Mouse (Mus musculus) forebrain, embryonic 15.5 days (tissue): ENCODE measurements around the gene Mpv17l. TPM values are rescaled to one million over a fixed set of nuclear protein-coding genes. Genes with fewer than 3 reads are reported as not detected.
"Not testable (repeated sequence)": the region's sequence is repeated elsewhere in the genome, so short reads cannot be mapped to it uniquely, and the experiment has no call there.

Experiments
- ATAC-seq: fragments of 200-750 bp; cut with Nextera tagmentation; replicated peaks from 2 replicates; pipeline ENCODE4 v1.8.0; 2017; ENCODE audit warnings: mild to moderate bottlenecking, moderate TSS enrichment, moderate library complexity
- H3K27ac ChIP-seq: fragments of 300-500 bp; sonication (generic); replicated peaks from 2 replicates; pipeline ENCODE4 v1.5.1; 2015; ENCODE audit warnings: mild to moderate bottlenecking, inconsistent platforms
- H3K27me3 ChIP-seq: fragments of 300-500 bp; sonication (generic); 2 replicates; pipeline ENCODE4 v1.6.1; 2015; ENCODE audit warnings: inconsistent platforms
- H3K36me3 ChIP-seq: fragments of 300-500 bp; sonication (generic); 2 replicates; pipeline ENCODE4 v1.6.1; 2015; ENCODE audit warnings: mild to moderate bottlenecking, inconsistent platforms
- H3K4me1 ChIP-seq: fragments of 300-500 bp; sonication (generic); 2 replicates; pipeline ENCODE4 v1.6.1; 2015; ENCODE audit warnings: inconsistent platforms
- H3K4me2 ChIP-seq: fragments of 300-500 bp; sonication (generic); replicated peaks from 2 replicates; pipeline ENCODE4 v1.6.1; 2015; ENCODE audit warnings: mild to moderate bottlenecking, inconsistent platforms
- H3K4me3 ChIP-seq: fragments of 300-500 bp; sonication (generic); 2 replicates; pipeline ENCODE4 v1.5.1; 2015; ENCODE audit warnings: mild to moderate bottlenecking, inconsistent platforms
- H3K9ac ChIP-seq: fragments of 300-500 bp; sonication (generic); replicated peaks from 2 replicates; pipeline ENCODE4 v1.6.1; 2015; ENCODE audit warnings: mild to moderate bottlenecking, inconsistent platforms
- H3K9me3 ChIP-seq: fragments of 300-500 bp; sonication (generic); 2 replicates; pipeline ENCODE4 v1.6.1; 2016; ENCODE audit warnings: inconsistent platforms
- WGBS: fragments of 180-500 bp; shearing (Covaris S2); methylation state at CpG from one replicate; pipeline ENCODE4 v1.1.7; 2015; ENCODE audit warnings: mixed read lengths; 5-methylcytosine and 5-hydroxymethylcytosine counted together
- polyA plus RNA-seq: library from polyadenylated mRNA; unstranded; fragments of >200 nt; fragmentation: Nextera tagmentation; extraction: Ambion mirVana; gene quantifications from 2 replicates; pipeline ENCODE4 v1.2.1, GENCODE M21; 2015

Gene Mpv17l
- polyA plus RNA-seq, 1 experiment from 2014 or later, result 13.6 TPM

DNA sequence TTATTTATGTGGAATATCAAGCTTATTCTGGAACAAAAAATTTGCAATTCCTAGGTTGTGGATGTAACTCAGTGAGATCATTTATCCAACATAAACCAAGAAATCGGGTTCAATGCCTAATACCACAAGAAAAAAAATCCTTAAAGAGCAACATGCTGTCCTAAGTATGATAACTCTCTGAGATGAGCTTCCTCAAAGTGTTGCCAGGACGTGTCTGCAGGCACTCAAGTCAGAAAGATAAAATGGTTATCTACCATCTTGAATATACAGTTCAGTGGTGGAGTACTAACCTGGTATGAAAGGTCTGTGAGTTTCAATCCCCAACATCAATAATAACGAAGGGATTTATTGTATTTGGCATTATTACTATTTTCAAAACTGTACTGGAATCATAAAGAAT, 6.6 kb upstream of the Mpv17l start:
- Histone ChIP-seq H3K27ac (no peak overlapping the region), H3K36me3 (no peaks in the 10 kb centered on the region), H3K4me2 (no peak overlapping the region), H3K27me3 (no peaks in the 10 kb centered on the region), H3K4me1 (peaks cover 2% of the 10 kb centered on the region; the same call in 1 of the 2 replicates), H3K4me3 (no peak overlapping the region), H3K9ac (no peak overlapping the region), H3K9me3 (no peaks in the 10 kb centered on the region)
- ATAC-seq, result no peak
- 91% methylated on average over 3 of the region's 3 CpGs for WGBS

DNA sequence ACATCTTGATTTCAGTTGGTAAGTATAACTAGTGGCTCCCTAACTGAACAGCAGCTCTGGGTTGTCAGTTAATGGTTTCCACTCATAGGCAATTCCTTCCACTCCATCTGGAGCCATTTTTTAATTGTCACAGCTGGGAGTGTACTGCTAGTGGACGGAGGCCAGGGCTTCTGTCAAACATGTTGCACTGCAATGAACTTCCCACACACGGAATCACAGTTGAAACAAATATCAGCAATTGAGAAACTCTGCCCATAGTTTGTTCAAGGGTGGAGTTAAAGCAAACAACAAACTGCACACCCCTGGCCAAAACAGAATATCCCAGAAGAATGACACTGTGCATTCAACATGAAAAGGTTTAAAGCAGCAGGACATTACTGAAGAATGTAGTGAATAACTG, 4.0 kb upstream of the Mpv17l start:
- H3K4me1 ChIP-seq, result peaks cover 16% of the 10 kb centered on the region
- H3K4me3 ChIP-seq, result no peak overlapping the region
- no peaks in the 10 kb centered on the region for H3K27me3 ChIP-seq
- no peak for ATAC-seq
- 66% methylated on average over 2 of the region's 2 CpGs for WGBS
- no peak overlapping the region for H3K4me2 ChIP-seq
- H3K9ac ChIP-seq, result no peak overlapping the region
- H3K27ac ChIP-seq, result no peak overlapping the region
- no peaks in the 10 kb centered on the region for H3K36me3 ChIP-seq
- H3K9me3 ChIP-seq, result no peaks in the 10 kb centered on the region

DNA sequence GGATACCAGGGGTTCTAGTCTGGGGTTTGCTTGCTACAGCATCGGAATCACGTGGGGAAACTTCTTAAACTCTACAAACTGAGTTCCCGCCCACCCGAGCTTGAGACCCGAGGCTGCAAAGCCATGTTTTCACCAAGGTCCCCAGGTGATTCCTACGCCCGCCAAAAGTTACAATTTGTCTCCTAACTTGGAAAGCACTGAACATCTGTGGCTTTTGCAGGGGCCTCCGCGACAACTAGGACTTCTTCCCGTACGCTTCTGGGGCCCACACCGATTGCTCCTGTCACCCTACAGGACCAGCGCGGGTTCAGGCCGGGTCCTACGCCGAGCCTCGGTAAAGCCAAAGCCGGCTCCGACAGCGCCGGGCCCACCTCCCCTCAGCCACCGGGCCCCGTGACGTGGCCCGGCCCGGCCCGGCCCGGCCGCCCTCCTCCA, 547 bp upstream of the Mpv17l start:
- peak overlapping the region; percentile 57 for H3K4me3 ChIP-seq
- ATAC-seq, result no peak; the same call in 1 of the 2 replicates
- WGBS, result under 1% methylated on average over 30 of the region's 30 CpGs
- no peaks in the 10 kb centered on the region for H3K27me3 ChIP-seq
- no peaks in the 10 kb centered on the region for H3K9me3 ChIP-seq
- peak overlapping the region; percentile 89 for H3K27ac ChIP-seq
- H3K9ac ChIP-seq, result peak overlapping the region; percentile 64
- peaks cover 18% of the 10 kb centered on the region for H3K4me1 ChIP-seq
- H3K36me3 ChIP-seq, result no peaks in the 10 kb centered on the region
- peak overlapping the region; percentile 64 for H3K4me2 ChIP-seq

DNA sequence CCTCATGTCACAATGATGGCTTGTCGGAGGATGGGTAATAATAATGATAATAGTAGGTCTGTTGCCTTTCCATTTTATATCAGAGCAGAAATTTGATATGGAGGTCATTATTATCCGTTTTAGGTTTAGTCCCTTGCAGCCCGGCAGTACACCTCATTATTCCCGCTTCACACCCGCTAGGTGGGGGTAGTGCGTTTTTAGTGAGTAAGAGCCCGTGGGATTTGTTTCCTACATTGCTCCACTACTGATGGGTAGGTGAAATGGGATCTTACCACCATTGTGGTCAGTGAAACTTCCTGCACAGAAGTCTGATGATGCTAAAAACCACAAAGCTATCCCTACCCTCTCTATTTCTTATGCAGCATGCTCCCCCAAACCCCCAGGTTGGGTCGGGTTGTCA, 527 bp downstream of the Mpv17l start:
- no peaks in the 10 kb centered on the region for H3K27me3 ChIP-seq
- H3K4me1 ChIP-seq, result peaks cover 18% of the 10 kb centered on the region
- no peaks in the 10 kb centered on the region for H3K36me3 ChIP-seq
- peak; percentile 92 for ATAC-seq
- H3K4me3 ChIP-seq, result peak overlapping the region; percentile 57
- H3K9ac ChIP-seq, result peak overlapping the region; percentile 64
- H3K9me3 ChIP-seq, result no peaks in the 10 kb centered on the region
- H3K27ac ChIP-seq, result peak overlapping the region; percentile 89
- H3K4me2 ChIP-seq, result peak overlapping the region; percentile 64
- 5% methylated on average over 8 of the region's 8 CpGs for WGBS

DNA sequence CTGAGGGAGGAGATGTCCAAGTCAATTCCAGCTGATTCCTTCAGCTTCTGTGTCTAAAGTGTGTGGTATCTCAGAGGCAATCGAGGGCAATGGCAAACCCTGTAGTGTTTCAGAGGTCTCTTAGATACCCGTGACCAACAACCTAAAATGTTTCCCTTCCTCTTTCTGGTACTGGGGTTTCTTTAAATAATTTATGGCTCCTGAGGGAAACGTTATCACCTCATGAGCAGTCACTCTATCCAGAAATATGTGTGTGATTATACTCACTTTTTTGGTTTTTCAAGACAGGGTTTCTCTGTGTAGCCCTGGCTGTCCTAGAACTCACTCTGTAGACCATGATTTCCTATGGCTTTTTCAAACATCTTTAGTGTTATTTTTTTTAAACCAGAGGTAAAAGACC, 4.3 kb downstream of the Mpv17l start:
- H3K4me1 ChIP-seq, result peaks cover 7% of the 10 kb centered on the region
- no peak for ATAC-seq
- H3K4me2 ChIP-seq, result no peak overlapping the region
- H3K4me3 ChIP-seq, result no peak overlapping the region
- WGBS, result 89% methylated on average over 3 of the region's 3 CpGs
- H3K9me3 ChIP-seq, result no peaks in the 10 kb centered on the region
- no peaks in the 10 kb centered on the region for H3K36me3 ChIP-seq
- H3K27ac ChIP-seq, result no peak overlapping the region
- H3K9ac ChIP-seq, result no peak overlapping the region
- H3K27me3 ChIP-seq, result no peaks in the 10 kb centered on the region

DNA sequence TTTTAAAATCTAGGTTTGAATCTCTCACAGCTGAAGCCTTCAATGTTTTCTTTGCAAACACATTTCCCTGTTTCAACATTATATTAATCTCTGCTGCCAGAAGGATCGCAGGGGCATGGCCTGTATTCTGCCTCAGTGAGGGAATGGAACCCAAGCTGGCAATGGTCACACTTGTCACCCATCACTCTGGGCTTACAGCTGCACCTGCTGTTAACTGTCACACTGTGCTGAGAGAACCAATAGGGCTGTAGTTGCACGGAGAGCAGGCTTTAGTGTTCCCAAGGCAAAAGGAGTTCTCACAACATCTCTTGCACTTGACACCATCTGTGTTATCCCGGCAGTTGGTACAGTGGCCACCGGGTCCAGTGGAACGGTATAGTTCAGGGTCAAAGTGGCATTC, 17.1 kb downstream of the Mpv17l start:
- no peak for ATAC-seq
- Histone ChIP-seq H3K4me1 (no peaks in the 10 kb centered on the region), H3K4me3 (no peak overlapping the region), H3K4me2 (no peak overlapping the region), H3K27me3 (no peaks in the 10 kb centered on the region), H3K9ac (no peak overlapping the region), H3K27ac (no peak overlapping the region), H3K36me3 (peaks cover 5% of the 10 kb centered on the region; the same call in 1 of the 2 replicates), H3K9me3 (no peaks in the 10 kb centered on the region)
- WGBS, result 94% methylated on average over 5 of the region's 5 CpGs

DNA sequence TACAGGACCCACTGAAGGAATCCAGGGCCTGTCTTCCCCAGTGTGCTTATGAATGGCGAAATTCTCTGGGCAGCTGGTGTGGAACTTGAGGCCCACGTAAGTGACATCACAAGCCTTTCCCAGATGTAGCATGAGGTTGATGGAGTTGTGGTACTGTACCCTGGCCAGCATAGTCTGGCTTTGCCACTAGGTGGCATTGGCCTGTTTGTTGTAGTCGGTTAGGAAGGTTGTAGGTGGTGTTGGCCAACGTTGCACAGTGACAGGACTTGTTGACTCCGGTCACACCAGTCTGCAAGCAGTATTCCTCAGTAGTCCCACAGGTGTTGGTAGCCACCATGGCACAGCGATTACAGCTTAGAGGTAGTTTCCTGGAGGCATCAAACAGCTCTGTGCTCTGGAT, 18.1 kb downstream of the Mpv17l start:
- Histone ChIP-seq H3K9ac (no peak overlapping the region), H3K4me2 (no peak overlapping the region), H3K4me1 (no peaks in the 10 kb centered on the region), H3K27ac (no peak overlapping the region), H3K27me3 (no peaks in the 10 kb centered on the region), H3K4me3 (no peak overlapping the region), H3K9me3 (no peaks in the 10 kb centered on the region), H3K36me3 (no peaks in the 10 kb centered on the region)
- 88% methylated on average over 6 of the region's 6 CpGs for WGBS
- ATAC-seq, result no peak

DNA sequence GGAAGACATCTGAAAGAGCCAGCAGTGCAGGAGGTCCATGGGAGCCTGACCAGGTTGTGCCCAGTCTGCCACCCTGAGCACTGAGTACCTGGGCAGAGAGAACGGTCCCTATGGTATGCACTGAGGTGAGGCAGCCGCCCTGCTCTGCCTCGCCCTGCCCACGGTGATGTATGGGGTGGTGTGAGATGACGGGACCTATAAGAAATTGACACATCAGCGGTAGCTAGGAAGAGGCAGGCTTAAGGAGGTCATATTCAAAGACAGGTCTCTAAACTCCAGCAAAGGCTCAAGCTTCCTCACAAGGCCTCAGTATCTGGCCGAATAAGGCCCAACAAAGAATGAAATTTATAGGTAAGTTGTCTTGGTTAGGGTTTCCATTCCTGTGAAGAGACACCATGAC, 18.8 kb downstream of the Mpv17l start:
- 97% methylated on average over 7 of the region's 7 CpGs for WGBS
- H3K27ac ChIP-seq, result no peak overlapping the region
- H3K27me3 ChIP-seq, result no peaks in the 10 kb centered on the region
- H3K4me3 ChIP-seq, result no peak overlapping the region
- H3K9me3 ChIP-seq, result no peaks in the 10 kb centered on the region
- no peaks in the 10 kb centered on the region for H3K36me3 ChIP-seq
- H3K4me1 ChIP-seq, result no peaks in the 10 kb centered on the region
- no peak for ATAC-seq
- H3K9ac ChIP-seq, result no peak overlapping the region
- H3K4me2 ChIP-seq, result no peak overlapping the region

DNA sequence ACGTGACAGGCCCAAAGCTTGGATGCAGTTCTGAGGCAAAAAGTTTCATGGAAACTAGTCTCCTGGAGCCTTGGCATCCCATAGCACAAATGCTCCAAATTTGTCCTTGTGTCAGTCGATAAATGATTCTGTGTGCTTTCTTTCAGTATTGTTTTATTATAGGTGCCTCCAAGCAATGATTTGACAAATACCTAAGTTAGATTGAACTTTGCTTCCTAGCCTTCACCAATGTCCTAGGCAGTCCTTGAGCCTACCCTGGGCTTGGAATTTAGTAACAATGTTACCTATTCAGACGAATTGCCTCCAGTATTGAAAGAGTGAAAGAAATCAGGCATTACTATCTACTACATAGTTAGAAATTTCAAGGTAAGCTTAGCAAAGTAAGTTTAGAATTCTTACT, 19.5 kb downstream of the Mpv17l start:
- WGBS, result 91% methylated on average over 3 of the region's 3 CpGs
- ATAC-seq, result not testable (repeated sequence)

DNA sequence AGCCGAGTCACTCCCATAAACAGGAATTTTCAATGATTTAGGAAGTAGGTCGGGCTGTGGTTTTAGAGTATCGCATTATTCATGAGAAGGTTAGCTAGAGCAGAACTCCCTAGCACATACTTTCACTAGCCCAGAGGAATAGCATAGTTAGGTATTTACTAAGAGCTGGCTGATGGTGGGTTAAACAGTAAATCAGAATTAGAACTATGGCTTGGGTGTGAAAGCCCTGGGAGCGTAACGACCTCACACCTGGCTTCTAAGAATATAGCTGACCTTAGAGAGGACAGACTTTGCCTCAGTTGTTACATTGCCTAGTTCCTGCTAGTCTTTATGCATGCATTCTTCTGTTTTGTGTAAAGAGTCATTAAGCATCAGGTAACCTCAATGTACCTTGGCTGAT, 20.0 kb downstream of the Mpv17l start:
- H3K27ac ChIP-seq, H3K4me2 ChIP-seq, H3K9me3 ChIP-seq, H3K9ac ChIP-seq, H3K4me3 ChIP-seq, H3K36me3 ChIP-seq, H3K27me3 ChIP-seq, H3K4me1 ChIP-seq, ATAC-seq: not testable (repeated sequence)
- WGBS, result 96% methylated on average over 5 of the region's 5 CpGs

More for the DNA sequence above, 19.5 kb downstream of the Mpv17l start:
- not testable (repeated sequence) for H3K36me3 ChIP-seq, H3K9ac ChIP-seq, H3K27ac ChIP-seq, H3K4me3 ChIP-seq, H3K4me1 ChIP-seq, H3K9me3 ChIP-seq, H3K4me2 ChIP-seq, H3K27me3 ChIP-seq

DNA sequence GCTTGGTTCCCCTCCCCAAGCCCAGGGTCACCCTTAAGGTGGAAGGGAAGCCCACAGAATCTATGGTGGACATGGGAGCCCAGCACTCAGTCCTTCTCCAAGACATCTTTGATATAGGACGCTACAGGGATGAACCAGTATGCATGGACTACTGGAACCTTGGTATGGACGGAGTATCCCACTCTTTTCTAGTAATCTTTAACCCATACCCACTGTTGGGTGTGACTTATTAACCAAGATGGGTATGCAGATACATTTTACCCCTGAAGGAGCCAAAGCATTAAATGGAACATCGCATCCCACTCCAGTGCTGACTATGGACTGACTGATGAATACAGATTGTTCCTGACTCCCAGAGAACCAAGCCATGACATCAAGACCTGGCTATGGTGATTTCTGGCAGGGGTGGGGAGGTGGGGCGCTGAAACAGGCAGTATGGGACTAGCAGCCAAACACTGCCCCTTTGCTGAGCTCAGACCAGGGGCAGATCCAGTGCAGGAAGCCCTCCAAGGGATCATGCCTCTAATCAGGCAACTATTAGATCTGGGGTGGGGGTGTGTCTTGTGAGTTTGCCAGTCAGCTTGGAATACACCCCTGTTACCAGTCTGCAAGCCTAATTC, 24.6 kb downstream of the Mpv17l start:
- Histone ChIP-seq H3K36me3 (no peaks in the 10 kb centered on the region), H3K9me3 (no peaks in the 10 kb centered on the region), H3K4me2 (no peak overlapping the region), H3K4me3 (no peak overlapping the region), H3K4me1 (no peaks in the 10 kb centered on the region), H3K9ac (no peak overlapping the region), H3K27me3 (no peaks in the 10 kb centered on the region), H3K27ac (no peak overlapping the region)
- WGBS, result 87% methylated on average over 4 of the region's 4 CpGs
- no peak for ATAC-seq

DNA sequence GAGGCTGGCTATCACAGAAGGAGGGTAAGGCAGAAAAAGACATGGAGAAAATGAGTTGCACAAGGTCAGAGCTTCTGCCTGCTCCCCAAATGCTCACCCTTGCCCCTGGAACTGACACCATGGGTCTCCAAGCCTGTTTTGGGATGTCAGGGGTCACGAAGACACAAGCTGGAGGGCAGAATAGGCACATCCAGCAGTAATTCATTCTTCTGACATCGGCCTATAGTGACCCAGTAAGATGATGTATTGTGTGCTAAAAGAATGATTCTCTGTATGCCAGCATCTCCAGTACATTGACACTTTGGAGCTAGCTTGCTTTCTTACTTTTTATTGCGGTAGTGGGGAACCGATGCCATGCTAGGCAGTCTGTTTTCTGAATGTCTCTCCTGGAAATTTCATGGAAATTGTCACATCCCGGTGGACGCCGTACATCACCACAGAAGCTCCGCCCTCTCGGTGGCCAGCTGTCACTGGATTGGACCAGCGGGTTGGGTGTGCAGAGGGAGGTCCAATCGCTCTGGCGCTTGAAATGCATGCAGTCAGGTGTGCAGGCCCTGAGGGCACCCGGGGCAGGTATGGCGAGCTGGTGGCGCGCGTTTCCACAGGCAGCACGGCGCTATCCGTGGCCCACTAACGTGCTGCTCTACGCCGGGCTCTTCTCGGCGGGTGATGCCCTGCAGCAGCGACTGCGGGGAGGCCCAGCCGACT, 37.3 kb downstream of the Mpv17l start:
- peak overlapping the region; percentile 99 for H3K4me2 ChIP-seq
- no peaks in the 10 kb centered on the region for H3K27me3 ChIP-seq
- H3K27ac ChIP-seq, result 0 out of 2 replicates have a peak overlapping the region, but pooled peaks have one; percentile 27
- peak overlapping the region; percentile 85 for H3K4me3 ChIP-seq
- peaks cover 12% of the 10 kb centered on the region for H3K4me1 ChIP-seq
- no peaks in the 10 kb centered on the region for H3K9me3 ChIP-seq
- ATAC-seq, result peak; percentile 99
- WGBS, result 4% methylated on average over 25 of the region's 28 CpGs
- peak overlapping the region; percentile 64 for H3K9ac ChIP-seq
- no peaks in the 10 kb centered on the region for H3K36me3 ChIP-seq
